Mouse (Mus musculus) embryonic facial prominence, embryonic 11.5 days (tissue): Measurements from ENCODE around the gene Slc1a7. TPM values are rescaled to one million over a fixed set of nuclear protein-coding genes. Genes with fewer than 3 reads are reported as not detected.

Experiments
- polyA plus RNA-seq: library from polyadenylated mRNA; unstranded; fragments of >200 nt; fragmentation: Nextera tagmentation; extraction: Ambion mirVana; gene quantifications from 2 replicates; pipeline ENCODE4 v1.2.1, GENCODE M21; 2014

Gene Slc1a7
- polyA plus RNA-seq, 1 experiment from 2014 or later, result 0.11 TPM

Other genes with a start within 250 kb of the Slc1a7 start
- gene Lrp8, start 166.1 kb upstream of the Slc1a7 start, polyA plus RNA-seq, result 4.5 and 5.0 TPM in 2 replicates
- gene Magoh, start 88.6 kb upstream of the Slc1a7 start, polyA plus RNA-seq, result 272 and 292 TPM in 2 replicates
- gene 0610037L13Rik, start 78.5 kb upstream of the Slc1a7 start, polyA plus RNA-seq, result 125 and 135 TPM in 2 replicates
- 40.6 and 42.4 TPM in 2 replicates for gene Cpt2, start 44.7 kb upstream of the Slc1a7 start, polyA plus RNA-seq
- gene Podn, start 128.1 kb downstream of the Slc1a7 start, polyA plus RNA-seq, result 0.49 and 0.84 TPM in 2 replicates
- 183 and 186 TPM in 2 replicates for gene Scp2, start 176.7 kb downstream of the Slc1a7 start, polyA plus RNA-seq
- gene Echdc2, start 197.1 kb downstream of the Slc1a7 start, polyA plus RNA-seq, result 24.4 and 25.3 TPM in 2 replicates
- 0.11 TPM in 1 of 2 replicates, not detected in the other for gene Zyg11a, start 249.7 kb downstream of the Slc1a7 start, polyA plus RNA-seq